Mouse (Mus musculus) CH12.LX (cell line): ENCODE measurements at regions not wholly inside any gene's neighbourhood (a gene's known extent, or its start where the extent isn't known, plus 50 kb on each side); places are given as distances from the start of the nearest gene placed in this dataset.

Experiments
- DNase-seq: peaks from one replicate; pipeline ENCODE4 v3.0.0-alpha.2; 2013; ENCODE audit errors: extremely low read depth
- H3K27ac ChIP-seq: 2 replicates; pipeline ENCODE4 v1.5.1; 2012; ENCODE audit warnings: low read depth, mild to moderate bottlenecking, control low read depth, moderate library complexity; ENCODE audit not compliant: insufficient read depth
- H3K27me3 ChIP-seq: replicated peaks from 2 replicates; pipeline ENCODE3; 2012; ENCODE audit warnings: inconsistent platforms
- H3K36me3 ChIP-seq, 2 experiments: replicated peaks in 1 of 2; 2 replicates each; pipeline versions ENCODE3 to v1.6.1; 2012; ENCODE audit warnings: inconsistent platforms in 1 of 2, low read length in 1 of 2, mild to moderate bottlenecking in 1 of 2, mixed read lengths in 1 of 2, moderate library complexity in 1 of 2; ENCODE audit not compliant: control insufficient read depth in 1 of 2, insufficient read depth in 1 of 2
- H3K4me1 ChIP-seq, 2 experiments: 2 replicates each; pipeline ENCODE4 v1.6.1; 2012; ENCODE audit warnings: inconsistent platforms in 1 of 2, moderate library complexity in 1 of 2; ENCODE audit not compliant: insufficient read depth in 2 of 2, control insufficient read depth in 1 of 2
- H3K4me2 ChIP-seq: 2 replicates; pipeline ENCODE4 v1.6.1; 2012; ENCODE audit warnings: low read depth, mild to moderate bottlenecking, control low read depth; ENCODE audit not compliant: poor library complexity, insufficient read depth, severe bottlenecking
- H3K4me3 ChIP-seq, 3 experiments: fragments of 150-350 bp in 1 of 3; sonication (generic) in 1 of 3; replicated peaks in 1 of 3; 2 replicates each; pipeline versions ENCODE3 to v1.5.1; 2011 to 2012; ENCODE audit warnings: low read depth in 2 of 3, low read length in 2 of 3, mild to moderate bottlenecking in 2 of 3, moderate library complexity in 2 of 3, control low read depth in 1 of 3, improper control_type of control experiment in 1 of 3, inconsistent platforms in 1 of 3, mixed read lengths in 1 of 3; ENCODE audit not compliant: poor library complexity in 1 of 3
- H3K79me2 ChIP-seq: replicated peaks from 2 replicates; pipeline ENCODE4 v1.6.1; 2012; ENCODE audit warnings: mild to moderate bottlenecking, moderate library complexity; ENCODE audit not compliant: control insufficient read depth, poor library complexity, insufficient read depth, severe bottlenecking; ENCODE audit errors: extremely low read depth
- H3K9ac ChIP-seq: 2 replicates; pipeline ENCODE4 v1.6.1; 2012; ENCODE audit warnings: low read depth, mild to moderate bottlenecking, control low read depth, moderate library complexity; ENCODE audit not compliant: insufficient read depth
- H3K9me3 ChIP-seq: replicated peaks from 2 replicates; pipeline ENCODE3; 2012; ENCODE audit warnings: low read length, inconsistent platforms, mixed read lengths
- BHLHE40 ChIP-seq: IDR thresholded peaks from 2 replicates; pipeline ENCODE4 v1.6.1; 2011; ENCODE audit warnings: mild to moderate bottlenecking, low read depth, low read length, improper control_type of control experiment
- CTCF ChIP-seq, 2 experiments: IDR thresholded peaks in 1 of 2; conservative IDR thresholded peaks in 1 of 2; 2 replicates each; pipeline ENCODE4 v1.5.1; 2011 to 2012; ENCODE audit warnings: low read depth in 2 of 2, low read length in 2 of 2, improper control_type of control experiment in 1 of 2, inconsistent platforms in 1 of 2, mild to moderate bottlenecking in 1 of 2, moderate library complexity in 1 of 2
- E2F4 ChIP-seq: IDR thresholded peaks from 2 replicates; pipeline ENCODE4 v1.6.1; 2011; ENCODE audit warnings: low read depth, low read length, improper control_type of control experiment; ENCODE audit not compliant: insufficient replicate concordance
- ELF1 ChIP-seq: IDR thresholded peaks from 2 replicates; pipeline ENCODE4 v1.6.1; 2014; ENCODE audit warnings: low read depth, mild to moderate bottlenecking, inconsistent platforms, low read length, improper control_type of control experiment
- HCFC1 ChIP-seq: IDR thresholded peaks from 2 replicates; pipeline ENCODE4 v1.6.1; 2012; ENCODE audit warnings: low read depth, mild to moderate bottlenecking, inconsistent platforms, low read length, improper control_type of control experiment
- JUND ChIP-seq: conservative IDR thresholded peaks from 2 replicates; pipeline ENCODE4 v1.6.1; 2011; ENCODE audit warnings: low read depth, low read length, improper control_type of control experiment
- KAT2A ChIP-seq: IDR thresholded peaks from 2 replicates; pipeline ENCODE4 v1.6.1; 2012; ENCODE audit warnings: low read length, improper control_type of control experiment, inconsistent platforms; ENCODE audit not compliant: insufficient replicate concordance
- MEF2A ChIP-seq: IDR thresholded peaks from 2 replicates; pipeline ENCODE4 v1.6.1; 2014; ENCODE audit warnings: low read depth, mild to moderate bottlenecking, inconsistent platforms, low read length, improper control_type of control experiment, borderline replicate concordance
- NELFE ChIP-seq: IDR thresholded peaks from 2 replicates; pipeline ENCODE4 v1.6.1; 2011; ENCODE audit warnings: low read depth, low read length, improper control_type of control experiment
- NRF1 ChIP-seq: IDR thresholded peaks from 2 replicates; pipeline ENCODE4 v1.6.1; 2014; ENCODE audit warnings: low read depth, mild to moderate bottlenecking, inconsistent platforms, low read length, improper control_type of control experiment, moderate library complexity
- PAX5 ChIP-seq: IDR thresholded peaks from 2 replicates; pipeline ENCODE4 v1.6.1; 2012; ENCODE audit warnings: low read length, inconsistent platforms, mixed read lengths
- POLR2AphosphoS2 ChIP-seq: IDR thresholded peaks from 2 replicates; pipeline ENCODE4 v1.6.1; 2011; ENCODE audit warnings: low read depth, low read length, improper control_type of control experiment
- RAD21 ChIP-seq: IDR thresholded peaks from 2 replicates; pipeline ENCODE4 v1.6.1; 2011; ENCODE audit warnings: low read depth, mild to moderate bottlenecking, low read length, improper control_type of control experiment, moderate library complexity
- RCOR1 ChIP-seq: conservative IDR thresholded peaks from 2 replicates; pipeline ENCODE4 v1.6.1; 2012; ENCODE audit warnings: low read depth, mild to moderate bottlenecking, inconsistent platforms, low read length, improper control_type of control experiment
- SMC3 ChIP-seq: IDR thresholded peaks from 2 replicates; pipeline ENCODE4 v1.6.1; 2011; ENCODE audit warnings: low read depth, low read length, improper control_type of control experiment
- TBP ChIP-seq: conservative IDR thresholded peaks from 2 replicates; pipeline ENCODE4 v1.6.1; 2011; ENCODE audit warnings: low read depth, low read length, improper control_type of control experiment
- UBTF ChIP-seq: IDR thresholded peaks from 2 replicates; pipeline ENCODE4 v1.6.1; 2012; ENCODE audit warnings: low read depth, mild to moderate bottlenecking, inconsistent platforms, low read length, improper control_type of control experiment, moderate library complexity
- ZNF384 ChIP-seq: IDR thresholded peaks from 2 replicates; pipeline ENCODE4 v1.6.1; 2012; ENCODE audit warnings: low read depth, low read length, improper control_type of control experiment, inconsistent platforms
- dilution Hi-C: fragments of 300-500 bp; cut with MboI; formaldehyde crosslinking; loops from 2 replicates; pipeline ENCODE4 v1.14.3; 2020; ENCODE audit warnings: low sequenced_read_pairs; ENCODE audit not compliant: extremely low pct_unique_long_range_greater_than_20kb, extremely low pct_ligation_motif_present
- in situ Hi-C: fragments of 300-500 bp; cut with MboI; formaldehyde crosslinking; loops from 3 replicates; pipeline ENCODE4 v1.14.3; 2019; ENCODE audit warnings: low sequenced_read_pairs, low pct_ligation_motif_present, low pct_unique_long_range_greater_than_20kb, mixed read lengths

DNA sequence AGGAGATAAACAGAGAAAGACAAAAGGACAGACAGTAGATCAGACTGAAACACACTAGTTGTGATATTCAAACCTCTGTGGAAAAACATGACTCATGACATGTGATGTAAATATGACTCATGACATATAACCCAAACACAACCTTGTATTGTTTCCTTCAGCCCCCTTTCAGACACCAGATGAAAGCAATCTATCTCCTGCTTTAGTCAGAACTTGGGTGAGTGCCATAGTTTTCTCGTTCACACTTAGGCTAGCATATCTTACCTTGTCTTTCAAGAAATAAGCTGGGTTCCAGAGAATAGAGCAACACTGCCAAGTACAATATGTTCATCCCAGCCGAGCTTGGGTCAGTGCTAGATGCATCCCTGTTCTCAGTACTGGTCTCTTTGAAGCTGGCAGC is 107.9 kb upstream of the Palmd start:
- no peak overlapping the region for H3K27ac ChIP-seq
- H3K4me3 ChIP-seq: no peak overlapping the region
- no peak overlapping the region for H3K4me2 ChIP-seq
- no peaks in the 10 kb centered on the region for H3K79me2 ChIP-seq
- no peaks in the 10 kb centered on the region for H3K36me3 ChIP-seq
- TF ChIP-seq JUND: no peak
- TF ChIP-seq BHLHE40: 0 out of 2 replicates have a peak, but pooled peaks have one; percentile 24
- in situ Hi-C loops (no loop called here), dilution Hi-C loops (no loop called here)
- no peaks in the 10 kb centered on the region for H3K27me3 ChIP-seq
- DNase-seq: no peak
- H3K9ac ChIP-seq: no peak overlapping the region
- peaks cover 4 to 6% of the 10 kb centered on the region in 2 experiments; a peak in 2 of 4 replicates for H3K4me1 ChIP-seq
- H3K9me3 ChIP-seq: no peaks in the 10 kb centered on the region

DNA sequence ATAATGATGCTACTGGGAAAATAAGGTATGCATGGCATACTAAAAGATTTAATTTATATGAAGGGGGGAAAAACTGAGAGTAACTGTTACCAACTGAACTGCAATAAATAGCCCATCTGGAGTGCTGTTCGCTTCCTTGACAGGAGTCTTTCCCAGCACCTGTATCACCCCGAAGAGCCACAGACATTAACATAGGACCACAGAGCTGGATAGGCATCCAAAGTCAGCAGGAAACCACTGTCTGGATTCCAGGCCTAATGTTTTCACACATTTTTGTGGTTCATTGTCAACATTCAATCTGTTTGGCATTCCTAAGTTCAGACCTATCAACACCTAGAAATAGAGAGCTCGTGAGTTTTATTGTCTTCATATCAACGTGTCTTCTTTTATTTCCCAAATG is 104.6 kb upstream of the Palmd start:
- dilution Hi-C loops (no loop called here), in situ Hi-C loops (no loop called here)
- Histone ChIP-seq H3K36me3 (no peaks in the 10 kb centered on the region), H3K4me2 (no peak overlapping the region), H3K4me3 (no peak overlapping the region), H3K27me3 (no peaks in the 10 kb centered on the region), H3K4me1 (no peaks in the 10 kb centered on the region), H3K9ac (no peak overlapping the region), H3K79me2 (no peaks in the 10 kb centered on the region), H3K27ac (no peak overlapping the region), H3K9me3 (no peaks in the 10 kb centered on the region)
- DNase-seq: no peak
- TF ChIP-seq ZNF384 (no peak), NRF1 (no peak), PAX5 (no peak), UBTF (no peak), E2F4 (no peak), POLR2AphosphoS2 (no peak), TBP (no peak), HCFC1 (no peak), ELF1 (no peak)

DNA sequence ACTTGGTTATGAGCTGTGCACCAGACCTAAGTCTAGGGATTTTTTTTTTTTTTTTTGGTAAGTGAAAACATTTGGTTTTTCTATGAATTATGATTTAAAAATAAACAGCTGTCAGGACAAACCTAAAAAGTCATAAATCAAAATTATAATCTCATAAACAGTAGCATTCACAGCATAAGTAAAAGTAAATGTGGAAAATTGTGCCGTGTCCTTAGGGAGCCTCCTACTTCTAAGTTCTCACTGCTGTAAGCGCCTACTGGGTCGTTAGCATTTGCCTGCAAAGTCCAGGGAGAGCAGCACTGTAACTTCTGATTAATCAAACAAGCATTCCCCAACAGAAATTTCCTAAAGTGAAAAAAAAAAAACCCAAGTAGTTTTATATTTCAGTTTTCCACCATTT is 104.2 kb upstream of the Palmd start:
- Histone ChIP-seq H3K36me3 (no peaks in the 10 kb centered on the region), H3K4me3 (no peak overlapping the region), H3K79me2 (no peaks in the 10 kb centered on the region), H3K9ac (no peak overlapping the region), H3K27me3 (no peaks in the 10 kb centered on the region), H3K4me2 (no peak overlapping the region), H3K27ac (no peak overlapping the region), H3K4me1 (no peaks in the 10 kb centered on the region), H3K9me3 (no peaks in the 10 kb centered on the region)
- TF ChIP-seq ELF1: no peak
- TF ChIP-seq RCOR1: no peak
- TF ChIP-seq NELFE: no peak
- TF ChIP-seq CTCF (conservative IDR thresholded peaks at IDR 0.05 in 1 of 2, IDR thresholded peaks at IDR 0.05 in 1 of 2; ENCODE audit: low read depth in 2 of 2, low read length in 2 of 2): no peak
- TF ChIP-seq KAT2A: no peak
- TF ChIP-seq SMC3: no peak
- no peak for TF ChIP-seq MEF2A
- TF ChIP-seq RAD21: no peak
- no peak for DNase-seq
- dilution Hi-C loops: no loop called here
- in situ Hi-C loops: no loop called here
